Mouse (Mus musculus): ENCODE data around the gene Dleu7.

DNA sequence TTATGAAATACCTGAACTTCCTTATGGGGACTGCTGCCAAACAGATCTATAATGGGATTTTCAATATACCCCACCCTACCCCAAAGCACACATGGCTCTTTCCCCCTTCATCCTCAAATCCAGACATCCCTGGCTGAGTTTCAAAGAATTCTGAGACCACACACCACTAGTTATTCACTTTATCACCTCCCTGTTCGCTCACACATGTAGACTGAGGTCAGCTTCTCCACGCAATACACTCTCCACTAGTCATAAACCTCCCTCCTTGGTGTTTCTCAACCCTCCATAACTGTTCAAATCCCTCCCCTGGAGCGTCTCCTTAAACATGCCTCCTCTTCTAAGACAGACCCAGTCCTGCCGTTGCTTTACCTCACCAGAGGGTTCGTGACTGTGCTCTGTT, 30.6 kb upstream of the Dleu7 start:
- no peak for TF ChIP-seq CTCF (IDR thresholded peaks at IDR 0.05; ENCODE audit: low read depth)
- TF ChIP-seq EP300 (IDR thresholded peaks at IDR 0.05; ENCODE audit: low read depth): no peak
